Mouse (Mus musculus) bone marrow macrophage, adult 2 months (primary cell): ENCODE measurements around the gene Cidec.

Experiments
- CTCF ChIP-seq: IDR thresholded peaks from 2 replicates; pipeline ENCODE4 v1.5.1; 2012; ENCODE audit warnings: low read depth, mild to moderate bottlenecking, low read length, moderate library complexity
- POLR2A ChIP-seq: IDR thresholded peaks from 2 replicates; pipeline ENCODE4 v1.6.1; 2012; ENCODE audit warnings: mild to moderate bottlenecking, low read depth, low read length, borderline replicate concordance

DNA sequence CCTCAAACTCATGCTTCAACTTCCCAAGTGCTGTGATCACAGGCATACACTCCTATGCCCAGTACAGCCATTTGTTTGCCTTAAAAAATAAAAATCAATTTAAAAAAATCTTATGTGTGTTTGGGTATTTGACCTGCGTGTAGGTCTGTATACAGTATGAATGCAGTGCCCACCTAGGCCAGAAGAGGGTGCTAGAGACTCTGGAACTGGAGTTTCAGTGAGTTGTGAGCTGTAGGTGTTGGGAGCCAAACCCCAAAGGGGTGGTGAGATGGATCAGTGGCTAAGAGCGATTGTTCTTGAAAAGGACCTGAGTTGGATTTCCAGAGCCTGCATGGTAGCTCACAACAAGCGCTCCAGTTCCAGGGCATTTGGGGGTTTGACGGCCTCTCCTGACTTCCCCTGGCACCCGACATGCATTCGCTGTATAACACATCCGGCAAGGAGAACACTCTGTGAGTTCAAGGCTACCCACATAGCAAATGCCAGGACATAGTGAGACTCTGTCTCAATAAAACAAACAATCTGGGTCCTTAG lies 5.7 kb upstream of the Cidec start:
- no peak for TF ChIP-seq POLR2A
- peak; percentile 49 for TF ChIP-seq CTCF
